Mouse (Mus musculus) spleen, adult 2 months (tissue): ENCODE measurements around the gene Ces2a.

Experiments used
- CTCF ChIP-seq: fragments of 200-500 bp; IDR thresholded peaks from 2 replicates; pipeline ENCODE4 v1.5.1; 2011; ENCODE audit warnings: mild to moderate bottlenecking, inconsistent platforms; ENCODE audit not compliant: insufficient read depth, insufficient read length, insufficient replicate concordance; ENCODE audit errors: extremely low read depth
- POLR2A ChIP-seq: fragments of 200-500 bp; IDR thresholded peaks from 2 replicates; pipeline ENCODE4 v1.6.1; 2011; ENCODE audit warnings: low read depth, low read length, inconsistent platforms

- no peak for TF ChIP-seq CTCF
- no peak for TF ChIP-seq POLR2A
Observed at GRCm38 (mm10) chr8:104701900-104702299, 31.9 kb upstream of the Ces2a start.
